Mouse (Mus musculus): ENCODE measurements around the gene Lnpep. TPM values are rescaled to one million over a fixed set of nuclear protein-coding genes. Genes with fewer than 3 reads are reported as not detected.
A peak's percentile ranks its signal among the peaks of the same experiment; 100 is the strongest.

The Lnpep gene
- polyA plus RNA-seq, 1 experiment from 2014 or later = 11.3 TPM

DNA sequence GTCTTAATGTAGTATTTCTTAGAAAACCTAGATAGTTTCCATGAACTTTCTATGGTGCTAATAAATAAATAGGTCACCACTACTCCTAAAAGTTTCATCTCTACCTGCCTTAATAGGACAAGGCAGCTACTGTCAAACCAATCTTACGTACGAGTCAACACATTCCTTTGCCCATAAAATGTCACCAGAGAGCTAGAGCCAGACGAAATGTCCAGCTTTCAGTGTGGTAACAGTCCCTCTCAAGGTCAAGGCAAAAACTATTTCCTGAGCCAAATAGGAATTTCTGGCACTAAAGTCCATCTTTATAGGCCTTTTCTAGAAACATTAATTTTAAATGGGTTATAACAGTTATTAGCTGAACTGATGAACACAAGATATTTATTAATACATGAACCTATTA lies 3.3 kb downstream of the Lnpep start:
- Histone ChIP-seq H3K4me3 (ENCODE audit: low read depth, low read length) (no peak overlapping the region), H3K9me3 (ENCODE audit: control insufficient read depth, low read length) (no peaks in the 10 kb centered on the region), H3K27me3 (replicated peaks; ENCODE audit: control insufficient read depth, insufficient read depth, low read length) (no peaks in the 10 kb centered on the region), H3K36me3 (ENCODE audit: control insufficient read depth, insufficient read depth, low read length) (no peaks in the 10 kb centered on the region), H3K4me2 (ENCODE audit: low read length) (no peak overlapping the region), H3K27ac (ENCODE audit: low read depth) (no peak overlapping the region), H3K9ac (ENCODE audit: low read length) (no peak overlapping the region), H3K4me1 (replicated peaks; ENCODE audit: control insufficient read depth, insufficient read depth, low read length) (peaks cover 17% of the 10 kb centered on the region; the same call in 1 of the 2 replicates)
- WGBS = 66% methylated on average over 3 of the region's 3 CpGs
- DNase-seq (ENCODE audit: low spot score) (no peak), ATAC-seq (replicated peaks; ENCODE audit: low FRiP score, low TSS enrichment, low read depth) (no peak)

DNA sequence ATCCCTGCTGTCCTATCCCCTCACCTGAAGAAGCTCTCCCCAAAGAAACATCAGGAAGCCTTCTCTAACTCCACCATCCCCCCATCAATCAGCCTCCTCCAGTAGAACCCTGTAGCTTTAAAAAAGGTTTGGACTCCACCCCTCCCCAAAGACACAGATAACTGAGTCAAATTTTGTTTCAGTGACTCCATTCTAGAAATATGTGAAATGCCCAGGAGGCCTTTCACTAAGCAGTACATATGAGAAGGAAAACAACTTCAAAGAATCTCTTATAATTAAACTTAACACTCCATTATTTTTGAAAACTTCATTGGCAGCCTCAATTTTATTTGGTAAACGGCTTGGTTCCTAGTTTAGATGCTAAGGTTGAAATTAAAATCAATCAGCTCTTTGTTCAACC lies 6.4 kb downstream of the Lnpep start:
- H3K4me1 ChIP-seq (replicated peaks; ENCODE audit: control insufficient read depth, insufficient read depth, low read length) = peaks cover 9% of the 10 kb centered on the region; the same call in 1 of the 2 replicates
- H3K4me2 ChIP-seq (ENCODE audit: low read length) = no peak overlapping the region
- WGBS = 84% methylated on average over 1 of the region's 1 CpGs
- H3K27ac ChIP-seq (ENCODE audit: low read depth) = no peak overlapping the region
- DNase-seq (ENCODE audit: low spot score) (no peak), ATAC-seq (replicated peaks; ENCODE audit: low FRiP score, low TSS enrichment, low read depth) (no peak)
- no peak overlapping the region for H3K4me3 ChIP-seq (ENCODE audit: low read depth, low read length)
- H3K36me3 ChIP-seq (ENCODE audit: control insufficient read depth, insufficient read depth, low read length) = no peaks in the 10 kb centered on the region
- H3K9ac ChIP-seq (ENCODE audit: low read length) = no peak overlapping the region
- H3K27me3 ChIP-seq (replicated peaks; ENCODE audit: control insufficient read depth, insufficient read depth, low read length) = no peaks in the 10 kb centered on the region
- H3K9me3 ChIP-seq (ENCODE audit: control insufficient read depth, low read length) = no peaks in the 10 kb centered on the region

DNA sequence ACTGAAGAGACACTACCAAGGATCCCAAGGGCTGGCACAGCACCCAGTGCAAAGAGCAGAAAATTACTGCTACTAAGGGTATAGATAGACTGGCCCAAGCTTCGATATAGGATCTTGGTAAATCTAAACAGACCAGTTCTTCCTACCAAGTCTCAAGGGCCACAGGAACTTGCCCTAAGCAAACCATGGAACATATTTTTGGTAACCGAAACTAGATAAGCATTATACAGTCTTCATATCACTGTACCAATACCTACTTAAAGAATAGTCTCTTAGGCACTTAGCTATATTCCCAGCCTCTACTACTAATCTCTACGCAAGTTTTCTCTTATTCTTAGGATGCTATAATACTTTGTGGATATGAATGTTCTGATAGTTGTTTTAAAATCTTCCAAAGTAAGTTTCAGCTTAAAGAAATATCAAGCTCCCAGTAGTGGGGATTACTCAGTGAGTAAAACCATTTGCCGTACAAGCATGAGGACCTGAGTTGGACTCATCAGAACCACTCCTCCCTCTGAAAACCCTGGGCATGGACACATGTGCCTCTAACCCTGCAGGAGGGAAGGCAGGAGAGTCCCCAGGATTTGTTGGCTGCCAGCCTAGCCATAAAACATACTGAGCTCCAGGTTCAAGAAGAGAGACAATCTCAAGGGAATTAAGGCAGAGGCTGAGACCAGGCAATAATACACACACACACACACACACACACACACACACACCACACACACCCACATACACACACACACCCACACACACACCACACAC lies 7.2 kb downstream of the Lnpep start:
- H3K27me3 ChIP-seq (replicated peaks; ENCODE audit: control insufficient read depth, insufficient read depth, low read length) = no peaks in the 10 kb centered on the region
- no peak overlapping the region for H3K27ac ChIP-seq (ENCODE audit: low read depth)
- ATAC-seq (replicated peaks; ENCODE audit: low FRiP score, low TSS enrichment, low read depth) (no peak), DNase-seq (ENCODE audit: low spot score) (no peak)
- H3K4me1 ChIP-seq (replicated peaks; ENCODE audit: control insufficient read depth, insufficient read depth, low read length) = 0 out of 2 replicates have a peak, but pooled peaks cover 5% of the 10 kb centered on the region
- no peaks in the 10 kb centered on the region for H3K9me3 ChIP-seq (ENCODE audit: control insufficient read depth, low read length)
- no peak overlapping the region for H3K4me2 ChIP-seq (ENCODE audit: low read length)
- WGBS = 91% methylated on average over 4 of the region's 4 CpGs
- H3K36me3 ChIP-seq (ENCODE audit: control insufficient read depth, insufficient read depth, low read length) = no peaks in the 10 kb centered on the region
- H3K4me3 ChIP-seq (ENCODE audit: low read depth, low read length) = no peak overlapping the region
- no peak overlapping the region for H3K9ac ChIP-seq (ENCODE audit: low read length)

DNA sequence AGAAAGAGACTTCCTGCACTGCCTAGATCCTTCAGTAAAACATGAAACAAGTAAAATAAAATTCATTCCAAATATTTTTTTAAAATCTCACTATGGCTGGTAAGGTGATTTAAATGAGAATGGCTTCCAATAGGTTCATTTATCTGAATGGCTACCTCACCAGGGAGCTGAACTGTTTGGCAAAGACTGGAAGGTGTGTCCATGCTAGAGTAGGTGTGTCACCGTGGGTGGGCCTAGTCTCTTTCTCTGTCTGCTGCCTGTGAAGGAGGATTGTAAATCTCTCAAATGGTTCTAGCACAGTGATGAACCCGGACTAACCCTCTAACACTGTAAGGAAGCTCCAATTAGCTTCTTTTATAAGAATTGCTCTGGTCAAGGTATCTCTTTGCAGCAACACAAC lies 12.5 kb downstream of the Lnpep start:
- 77% methylated on average over 2 of the region's 2 CpGs for WGBS
- H3K27ac ChIP-seq (ENCODE audit: low read depth) = no peak overlapping the region
- H3K4me1 ChIP-seq (replicated peaks; ENCODE audit: control insufficient read depth, insufficient read depth, low read length) = peaks cover 4% of the 10 kb centered on the region; the same call in 1 of the 2 replicates
- H3K27me3 ChIP-seq (replicated peaks; ENCODE audit: control insufficient read depth, insufficient read depth, low read length) = no peaks in the 10 kb centered on the region
- DNase-seq (ENCODE audit: low spot score) (no peak), ATAC-seq (replicated peaks; ENCODE audit: low FRiP score, low TSS enrichment, low read depth) (no peak)
- H3K9me3 ChIP-seq (ENCODE audit: control insufficient read depth, low read length) = no peaks in the 10 kb centered on the region
- H3K36me3 ChIP-seq (ENCODE audit: control insufficient read depth, insufficient read depth, low read length) = no peaks in the 10 kb centered on the region
- no peak overlapping the region for H3K9ac ChIP-seq (ENCODE audit: low read length)
- no peak overlapping the region for H3K4me3 ChIP-seq (ENCODE audit: low read depth, low read length)
- no peak overlapping the region for H3K4me2 ChIP-seq (ENCODE audit: low read length)

DNA sequence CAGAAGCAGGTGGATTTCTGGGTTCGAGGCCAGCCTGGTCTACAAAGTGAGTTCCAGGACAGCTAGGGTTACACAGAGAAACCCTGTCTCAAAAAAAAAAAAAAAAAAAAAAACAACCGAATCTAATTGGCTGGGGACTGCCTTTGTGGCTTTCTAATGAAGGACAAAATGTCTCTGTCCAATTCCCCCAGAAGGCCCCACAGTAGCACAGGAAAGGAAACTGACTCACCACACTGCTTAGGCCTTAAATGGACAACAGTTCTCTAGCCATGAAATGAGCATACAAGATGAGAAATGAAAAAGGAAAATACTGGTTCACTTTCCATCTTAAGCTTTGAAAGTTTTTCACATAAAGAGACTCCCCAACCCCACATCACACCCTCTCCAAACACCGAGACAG lies 15.3 kb downstream of the Lnpep start:
- DNase-seq (ENCODE audit: low spot score) = no peak
- ATAC-seq (replicated peaks; ENCODE audit: low FRiP score, low TSS enrichment, low read depth) = no peak
- WGBS = 87% methylated on average over 3 of the region's 3 CpGs

DNA sequence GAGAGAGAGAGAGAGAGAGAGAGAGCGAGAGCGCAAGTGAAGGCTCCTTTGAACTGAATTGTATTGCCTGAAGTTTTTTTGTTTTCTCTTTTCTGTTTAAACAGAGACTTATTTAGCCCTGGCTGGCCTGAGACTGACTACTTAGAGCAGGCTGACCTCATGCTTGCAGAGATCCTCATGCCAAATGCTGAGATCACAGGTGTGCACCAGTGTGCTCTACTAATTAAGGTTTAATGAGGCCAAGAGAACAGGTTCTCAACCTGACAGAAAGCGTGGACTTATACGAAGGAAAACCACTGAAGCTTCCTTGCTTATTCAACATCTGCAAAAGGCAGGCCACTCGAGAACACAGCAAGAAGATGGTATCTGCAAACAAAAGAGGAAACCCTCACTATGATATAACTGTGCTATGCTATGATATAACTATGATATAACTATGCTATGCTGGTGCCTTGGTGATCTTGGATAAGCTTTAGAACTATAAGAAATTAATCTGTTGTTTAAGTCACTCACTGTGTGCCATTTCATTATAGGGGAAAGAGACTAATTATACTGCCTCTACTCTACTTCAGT lies 16.3 kb downstream of the Lnpep start:
- Histone ChIP-seq H3K36me3 (ENCODE audit: control insufficient read depth, insufficient read depth, low read length) (no peaks in the 10 kb centered on the region), H3K9ac (ENCODE audit: low read length) (no peak overlapping the region), H3K4me1 (replicated peaks; ENCODE audit: control insufficient read depth, insufficient read depth, low read length) (peaks cover 3% of the 10 kb centered on the region; the same call in 1 of the 2 replicates), H3K9me3 (ENCODE audit: control insufficient read depth, low read length) (no peaks in the 10 kb centered on the region), H3K27ac (ENCODE audit: low read depth) (peak overlapping the region; percentile 35; the same call in 1 of the 2 replicates), H3K27me3 (replicated peaks; ENCODE audit: control insufficient read depth, insufficient read depth, low read length) (no peaks in the 10 kb centered on the region), H3K4me3 (ENCODE audit: low read depth, low read length) (no peak overlapping the region), H3K4me2 (ENCODE audit: low read length) (no peak overlapping the region)
- 83% methylated on average over 5 of the region's 5 CpGs for WGBS
- DNase-seq (ENCODE audit: low spot score) (no peak), ATAC-seq (replicated peaks; ENCODE audit: low FRiP score, low TSS enrichment, low read depth) (no peak)

More for the DNA sequence above, 15.3 kb downstream of the Lnpep start:
- no peaks in the 10 kb centered on the region for H3K27me3 ChIP-seq (replicated peaks; ENCODE audit: control insufficient read depth, insufficient read depth, low read length)
- no peak overlapping the region for H3K4me3 ChIP-seq (ENCODE audit: low read depth, low read length)
- H3K9me3 ChIP-seq (ENCODE audit: control insufficient read depth, low read length) = no peaks in the 10 kb centered on the region
- H3K36me3 ChIP-seq (ENCODE audit: control insufficient read depth, insufficient read depth, low read length) = no peaks in the 10 kb centered on the region
- peaks cover 3% of the 10 kb centered on the region; the same call in 1 of the 2 replicates for H3K4me1 ChIP-seq (replicated peaks; ENCODE audit: control insufficient read depth, insufficient read depth, low read length)
- H3K27ac ChIP-seq (ENCODE audit: low read depth) = no peak overlapping the region
- H3K4me2 ChIP-seq (ENCODE audit: low read length) = no peak overlapping the region
- H3K9ac ChIP-seq (ENCODE audit: low read length) = no peak overlapping the region

DNA sequence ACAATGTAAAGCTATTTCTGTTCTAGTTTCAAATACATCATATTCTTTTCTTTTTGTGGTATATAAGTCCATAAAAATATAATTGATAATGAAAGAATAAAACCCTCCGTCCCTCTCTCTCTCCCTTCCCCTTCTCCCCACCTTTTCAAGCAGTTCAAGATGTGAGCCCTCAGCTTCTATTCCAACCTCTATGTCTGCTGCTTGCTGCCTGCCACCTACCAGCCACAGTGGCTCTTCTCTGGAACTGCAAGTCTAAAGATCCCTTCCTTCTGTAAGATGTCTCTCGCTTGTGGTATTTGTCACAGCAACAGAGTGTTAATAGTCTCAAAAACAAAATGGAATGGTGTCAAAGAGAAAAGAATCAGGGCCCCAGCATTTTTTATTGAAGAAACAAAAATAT lies 20.3 kb downstream of the Lnpep start:
- no peaks in the 10 kb centered on the region for H3K36me3 ChIP-seq (ENCODE audit: control insufficient read depth, insufficient read depth, low read length)
- ATAC-seq (replicated peaks; ENCODE audit: low FRiP score, low TSS enrichment, low read depth) (no peak), DNase-seq (ENCODE audit: low spot score) (no peak)
- H3K4me1 ChIP-seq (replicated peaks; ENCODE audit: control insufficient read depth, insufficient read depth, low read length) = no peaks in the 10 kb centered on the region; the same call in 1 of the 2 replicates
- H3K4me2 ChIP-seq (ENCODE audit: low read length) = no peak overlapping the region
- no peaks in the 10 kb centered on the region for H3K9me3 ChIP-seq (ENCODE audit: control insufficient read depth, low read length)
- no peak overlapping the region for H3K9ac ChIP-seq (ENCODE audit: low read length)
- 94% methylated on average over 2 of the region's 2 CpGs for WGBS
- H3K27me3 ChIP-seq (replicated peaks; ENCODE audit: control insufficient read depth, insufficient read depth, low read length) = no peaks in the 10 kb centered on the region
- H3K4me3 ChIP-seq (ENCODE audit: low read depth, low read length) = no peak overlapping the region
- no peak overlapping the region for H3K27ac ChIP-seq (ENCODE audit: low read depth)

DNA sequence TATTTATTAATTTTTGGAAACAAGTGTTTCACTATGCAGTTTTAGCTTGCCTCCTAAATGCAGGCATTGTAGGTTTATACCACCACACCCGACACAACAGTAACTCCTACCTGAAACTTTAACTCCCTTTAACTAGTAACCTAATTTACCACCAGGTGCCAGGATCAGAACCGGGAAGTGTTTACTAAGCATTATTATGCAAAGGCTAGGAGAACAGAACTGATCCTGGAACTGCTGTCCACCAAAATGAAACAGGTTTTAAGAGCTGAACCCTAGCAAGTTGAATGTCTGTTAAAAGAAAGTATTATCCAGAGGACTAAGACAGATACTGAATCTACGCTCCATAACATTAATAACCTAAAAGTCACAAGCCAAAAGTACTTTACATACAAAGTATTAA lies 21.2 kb downstream of the Lnpep start:
- no peak for DNase-seq (ENCODE audit: low spot score)
- H3K4me3 ChIP-seq (ENCODE audit: low read depth, low read length) = no peak overlapping the region
- H3K36me3 ChIP-seq (ENCODE audit: control insufficient read depth, insufficient read depth, low read length) = no peaks in the 10 kb centered on the region
- ATAC-seq (replicated peaks; ENCODE audit: low FRiP score, low TSS enrichment, low read depth) = no peak
- no peaks in the 10 kb centered on the region; the same call in 1 of the 2 replicates for H3K4me1 ChIP-seq (replicated peaks; ENCODE audit: control insufficient read depth, insufficient read depth, low read length)
- H3K4me2 ChIP-seq (ENCODE audit: low read length) = no peak overlapping the region
- H3K27ac ChIP-seq (ENCODE audit: low read depth) = no peak overlapping the region
- no peak overlapping the region for H3K9ac ChIP-seq (ENCODE audit: low read length)
- no peaks in the 10 kb centered on the region for H3K9me3 ChIP-seq (ENCODE audit: control insufficient read depth, low read length)
- WGBS = 92% methylated on average over 3 of the region's 3 CpGs
- H3K27me3 ChIP-seq (replicated peaks; ENCODE audit: control insufficient read depth, insufficient read depth, low read length) = no peaks in the 10 kb centered on the region

DNA sequence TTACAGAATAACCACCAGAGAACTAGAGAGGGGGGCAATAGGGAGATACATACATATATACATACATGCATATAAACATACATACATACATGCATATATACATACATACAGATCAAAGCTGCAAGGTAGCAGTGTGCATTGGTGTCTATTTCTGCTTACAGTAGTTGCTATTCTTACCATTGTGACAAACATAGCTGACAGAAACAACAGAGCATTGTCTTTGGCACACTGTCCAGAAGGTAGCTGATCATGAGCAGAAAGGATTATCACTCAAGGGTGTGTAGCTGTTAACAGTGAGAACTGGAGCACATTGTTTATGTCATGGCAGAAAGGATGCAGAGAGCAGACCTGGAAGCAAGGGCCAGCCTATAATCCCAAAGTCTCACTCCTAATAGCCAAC lies 22.1 kb downstream of the Lnpep start:
- H3K36me3 ChIP-seq (ENCODE audit: control insufficient read depth, insufficient read depth, low read length) = no peaks in the 10 kb centered on the region
- no peak for DNase-seq (ENCODE audit: low spot score)
- H3K9me3 ChIP-seq (ENCODE audit: control insufficient read depth, low read length) = no peaks in the 10 kb centered on the region
- H3K27me3 ChIP-seq (replicated peaks; ENCODE audit: control insufficient read depth, insufficient read depth, low read length) = no peaks in the 10 kb centered on the region
- H3K4me3 ChIP-seq (ENCODE audit: low read depth, low read length) = no peak overlapping the region
- no peak overlapping the region for H3K27ac ChIP-seq (ENCODE audit: low read depth)
- ATAC-seq (replicated peaks; ENCODE audit: low FRiP score, low TSS enrichment, low read depth) = no peak
- H3K4me1 ChIP-seq (replicated peaks; ENCODE audit: control insufficient read depth, insufficient read depth, low read length) = no peaks in the 10 kb centered on the region
- H3K9ac ChIP-seq (ENCODE audit: low read length) = no peak overlapping the region
- H3K4me2 ChIP-seq (ENCODE audit: low read length) = no peak overlapping the region
